Mouse (Mus musculus) hindbrain, embryonic 15.5 days (tissue): Measurements from ENCODE around the gene Mapkapk2. TPM values are rescaled to one million over a fixed set of nuclear protein-coding genes. Genes with fewer than 3 reads are reported as not detected.

Experiments used
- ATAC-seq: fragments of 200-750 bp; cut with Nextera tagmentation; 2 replicates; pipeline ENCODE4 v1.8.0; 2017; ENCODE audit warnings: low read depth, moderate number of reproducible peaks, moderate TSS enrichment; ENCODE audit not compliant: low FRiP score
- H3K27ac ChIP-seq: fragments of 300-500 bp; sonication (generic); replicated peaks from 2 replicates; pipeline ENCODE4 v1.5.1; 2015; ENCODE audit warnings: mild to moderate bottlenecking, inconsistent platforms
- H3K27me3 ChIP-seq: fragments of 300-500 bp; sonication (generic); 2 replicates; pipeline ENCODE4 v1.6.1; 2015; ENCODE audit warnings: control low read depth, inconsistent platforms
- H3K36me3 ChIP-seq: fragments of 300-500 bp; sonication (generic); 2 replicates; pipeline ENCODE4 v1.6.1; 2015; ENCODE audit warnings: control low read depth, inconsistent platforms
- H3K4me1 ChIP-seq: fragments of 300-500 bp; sonication (generic); replicated peaks from 2 replicates; pipeline ENCODE4 v1.6.1; 2015; ENCODE audit warnings: control low read depth, inconsistent platforms
- H3K4me2 ChIP-seq: fragments of 300-500 bp; sonication (generic); 2 replicates; pipeline ENCODE4 v1.6.1; 2015; ENCODE audit warnings: moderate library complexity, mild to moderate bottlenecking, inconsistent platforms
- H3K4me3 ChIP-seq: fragments of 300-500 bp; sonication (generic); 2 replicates; pipeline ENCODE4 v1.5.1; 2015; ENCODE audit warnings: mild to moderate bottlenecking, inconsistent platforms
- H3K9ac ChIP-seq: fragments of 300-500 bp; sonication (generic); 2 replicates; pipeline ENCODE4 v1.6.1; 2015; ENCODE audit warnings: inconsistent platforms
- H3K9me3 ChIP-seq: fragments of 300-500 bp; sonication (generic); 2 replicates; pipeline ENCODE4 v1.6.1; 2016; ENCODE audit warnings: control low read depth, inconsistent platforms
- WGBS: fragments of 180-500 bp; shearing (Covaris S2); methylation state at CpG from one replicate; pipeline ENCODE4 v1.1.7; 2015; 5-methylcytosine and 5-hydroxymethylcytosine counted together
- polyA plus RNA-seq: library from polyadenylated mRNA; unstranded; fragments of >200 nt; fragmentation: Nextera tagmentation; extraction: Ambion mirVana; gene quantifications from 2 replicates; pipeline ENCODE4 v1.2.1, GENCODE M21; 2015

Mapkapk2 gene
- polyA plus RNA-seq, 1 experiment from 2014 or later = 20.0 TPM

DNA sequence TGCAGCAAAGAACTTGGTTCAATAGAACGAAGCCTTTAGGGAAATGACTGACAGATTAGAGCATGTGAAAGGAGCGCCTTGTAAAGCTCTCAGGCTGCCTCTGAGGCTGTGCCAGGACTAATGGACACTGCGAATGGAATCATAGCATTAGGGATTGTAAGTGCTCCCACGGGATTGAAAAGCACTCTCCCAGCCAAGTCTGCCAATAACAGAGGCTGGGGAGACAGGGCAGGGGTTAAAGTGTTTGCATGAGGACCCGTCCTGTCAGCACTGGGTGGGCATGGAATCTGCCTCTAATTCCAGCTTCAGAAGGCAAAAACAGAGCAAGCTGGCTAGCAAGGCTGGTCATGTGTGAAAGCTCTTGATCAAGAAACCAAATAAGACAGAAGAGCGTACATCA, 36.6 kb upstream of the Mapkapk2 start:
- Histone ChIP-seq H3K36me3 (peaks cover 16% of the 10 kb centered on the region), H3K9me3 (no peaks in the 10 kb centered on the region), H3K4me1 (peaks cover 39% of the 10 kb centered on the region), H3K4me2 (no peak overlapping the region), H3K4me3 (no peak overlapping the region), H3K27ac (0 out of 2 replicates have a peak overlapping the region, but pooled peaks have one; percentile 12), H3K27me3 (no peaks in the 10 kb centered on the region), H3K9ac (no peak overlapping the region)
- 26% methylated on average over 6 of the region's 6 CpGs for WGBS
- no peak for ATAC-seq

DNA sequence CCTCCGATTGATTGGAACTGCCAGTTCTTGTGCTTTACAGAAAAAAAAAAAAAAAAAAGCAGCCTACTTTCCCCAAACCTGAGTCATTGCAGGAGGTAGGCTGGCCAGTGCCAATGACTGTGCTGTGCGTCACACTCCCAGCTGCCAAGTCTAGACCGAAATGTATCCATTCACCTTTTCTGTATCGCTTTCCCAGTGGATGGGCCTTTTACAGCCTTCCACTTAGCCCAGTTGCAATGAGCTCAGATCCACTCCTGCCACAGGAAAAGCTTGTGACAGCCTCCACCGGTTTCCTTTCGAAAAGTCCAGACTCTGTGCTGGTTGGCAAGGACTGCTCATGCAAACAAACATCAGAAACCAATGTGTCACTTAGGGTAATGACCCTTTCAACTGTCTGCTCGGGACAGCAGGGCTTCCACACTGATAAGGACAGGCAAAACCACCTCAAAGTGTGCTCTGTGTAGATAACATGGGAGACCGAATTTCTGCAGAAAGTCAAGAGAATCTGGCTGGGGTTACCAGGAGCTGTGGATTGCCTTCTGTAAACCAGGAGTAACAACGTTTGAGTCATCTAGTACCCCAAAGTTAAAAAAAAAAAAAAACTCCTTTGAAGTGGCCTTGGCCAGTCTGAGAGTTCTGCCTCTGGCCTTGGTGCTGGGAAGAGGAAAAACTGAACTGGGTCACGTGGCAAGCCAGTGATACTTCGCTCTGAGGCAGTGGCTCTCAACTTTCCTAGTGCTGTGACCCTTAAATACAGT, 28.5 kb upstream of the Mapkapk2 start:
- no peak overlapping the region for H3K4me2 ChIP-seq
- H3K36me3 ChIP-seq = peaks cover 32% of the 10 kb centered on the region
- H3K9ac ChIP-seq = no peak overlapping the region
- H3K4me1 ChIP-seq = no peaks in the 10 kb centered on the region
- H3K4me3 ChIP-seq = no peak overlapping the region
- ATAC-seq = no peak
- no peaks in the 10 kb centered on the region for H3K9me3 ChIP-seq
- no peaks in the 10 kb centered on the region for H3K27me3 ChIP-seq
- WGBS = 82% methylated on average over 11 of the region's 11 CpGs
- H3K27ac ChIP-seq = no peak overlapping the region

DNA sequence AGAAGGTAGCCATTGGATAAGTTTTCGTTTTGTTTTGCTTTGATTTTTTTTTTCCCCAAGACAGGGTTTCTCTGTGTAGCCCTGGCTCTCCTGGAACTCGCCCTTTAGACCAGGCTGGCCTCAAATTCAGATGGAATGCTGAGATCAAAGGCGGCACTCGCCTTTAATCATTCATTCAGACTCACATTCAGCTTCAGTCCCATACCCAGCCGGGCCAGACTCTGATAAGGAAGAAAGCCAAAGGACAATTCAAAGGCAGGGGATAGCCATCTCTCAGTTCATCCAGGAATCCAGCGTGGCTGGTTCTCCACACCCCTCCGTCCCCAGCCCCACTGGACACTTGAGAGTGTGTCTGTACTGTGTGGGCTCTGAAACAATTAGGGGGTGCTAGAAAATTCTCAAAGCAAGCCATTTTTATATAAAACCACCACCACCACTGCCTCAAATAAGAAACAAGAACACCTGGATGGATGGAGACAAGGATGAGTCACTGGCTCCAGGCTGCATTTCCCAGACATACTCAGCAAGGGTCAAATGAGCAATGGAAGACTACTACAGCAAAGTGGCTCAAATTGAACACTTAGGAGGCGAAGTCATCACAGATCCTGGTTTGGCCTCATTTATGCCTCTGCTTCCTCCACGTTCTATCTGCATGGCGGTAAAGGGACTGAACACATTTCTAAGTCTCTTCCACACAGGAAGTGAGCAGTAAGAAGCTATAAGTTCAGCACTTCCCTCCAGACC, 26.1 kb upstream of the Mapkapk2 start:
- no peaks in the 10 kb centered on the region for H3K9me3 ChIP-seq

DNA sequence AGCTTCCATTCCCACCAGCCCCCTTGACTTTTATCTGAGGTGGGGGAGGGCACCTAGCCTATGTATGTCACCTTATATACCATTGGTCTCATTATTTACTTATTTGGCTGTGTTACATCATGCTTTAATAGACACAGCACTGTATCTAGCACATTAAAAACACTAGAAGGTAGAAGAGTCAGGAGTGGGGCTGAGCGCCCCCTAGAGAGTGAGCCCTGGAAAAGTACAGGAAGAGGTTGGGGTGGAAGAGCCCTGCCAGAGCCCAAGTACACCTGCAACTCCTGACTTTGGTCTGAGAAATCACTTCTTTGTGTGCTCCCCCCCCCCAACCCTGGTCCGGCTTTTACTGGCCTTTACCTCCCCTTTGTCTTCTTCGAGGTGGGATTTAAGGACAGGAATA, 24.4 kb upstream of the Mapkapk2 start:
- WGBS = 42% methylated on average over 3 of the region's 3 CpGs

More for the DNA sequence above, 26.1 kb upstream of the Mapkapk2 start:
- WGBS = 70% methylated on average over 10 of the region's 10 CpGs
- no peak overlapping the region for H3K4me2 ChIP-seq
- no peak overlapping the region for H3K4me3 ChIP-seq
- no peaks in the 10 kb centered on the region for H3K4me1 ChIP-seq
- peaks cover 15% of the 10 kb centered on the region for H3K36me3 ChIP-seq
- no peak for ATAC-seq
- H3K27me3 ChIP-seq = no peaks in the 10 kb centered on the region
- no peak overlapping the region for H3K27ac ChIP-seq
- no peak overlapping the region for H3K9ac ChIP-seq

DNA sequence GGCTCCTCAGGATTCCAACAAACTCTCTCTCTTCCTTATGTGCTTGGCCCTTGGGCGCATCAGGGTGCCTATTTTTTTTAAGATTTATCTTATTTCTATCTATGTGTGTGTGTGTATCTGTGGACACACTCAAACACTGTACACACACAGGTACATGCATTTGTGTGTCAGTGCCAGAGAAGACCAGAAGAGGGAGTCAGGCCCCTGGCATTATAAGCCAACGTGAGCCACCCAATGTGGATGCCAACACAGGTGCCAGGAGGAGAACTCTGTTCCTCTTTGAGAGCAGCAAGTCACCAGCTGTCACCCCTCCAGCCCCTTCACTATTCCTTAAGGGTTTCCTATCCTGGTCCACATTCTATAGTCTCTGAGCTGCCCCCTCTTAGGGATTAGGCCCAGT, 21.4 kb upstream of the Mapkapk2 start:
- Histone ChIP-seq H3K4me3 (no peak overlapping the region), H3K9me3 (no peaks in the 10 kb centered on the region), H3K4me2 (no peak overlapping the region), H3K36me3 (no peaks in the 10 kb centered on the region), H3K4me1 (peaks cover 9% of the 10 kb centered on the region), H3K27ac (no peak overlapping the region), H3K27me3 (no peaks in the 10 kb centered on the region), H3K9ac (no peak overlapping the region)
- ATAC-seq = no peak
- WGBS = 69% methylated on average over 2 of the region's 2 CpGs

More for the DNA sequence above, 24.4 kb upstream of the Mapkapk2 start:
- H3K4me1 ChIP-seq = peaks cover 1% of the 10 kb centered on the region
- H3K9ac ChIP-seq = no peak overlapping the region
- H3K4me3 ChIP-seq = no peak overlapping the region
- H3K27ac ChIP-seq = no peak overlapping the region
- no peak for ATAC-seq
- no peaks in the 10 kb centered on the region for H3K36me3 ChIP-seq
- no peaks in the 10 kb centered on the region for H3K9me3 ChIP-seq
- H3K4me2 ChIP-seq = no peak overlapping the region
- H3K27me3 ChIP-seq = no peaks in the 10 kb centered on the region

DNA sequence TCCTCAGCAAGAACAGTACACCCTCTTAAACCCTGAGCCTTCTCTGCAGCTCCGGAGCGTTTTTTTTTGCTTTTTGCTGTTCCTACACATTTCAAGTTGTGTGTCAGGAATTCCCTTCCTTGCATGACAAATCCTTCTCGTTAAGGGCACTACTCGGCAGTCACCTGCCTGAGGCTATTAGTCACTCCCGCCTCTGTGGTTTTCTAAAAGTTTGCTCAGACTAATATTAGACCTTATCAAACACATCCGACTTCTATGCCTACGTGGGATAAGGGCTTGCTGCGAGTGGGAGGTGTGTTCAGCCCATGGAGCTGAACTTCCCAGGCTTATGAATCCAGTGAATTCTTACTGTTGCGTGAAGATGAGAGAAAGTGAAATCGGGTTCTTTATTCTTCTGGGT, 20.9 kb upstream of the Mapkapk2 start:
- 75% methylated on average over 10 of the region's 10 CpGs for WGBS
- Histone ChIP-seq H3K4me2 (no peak overlapping the region), H3K9me3 (no peaks in the 10 kb centered on the region), H3K27ac (no peak overlapping the region), H3K4me3 (no peak overlapping the region), H3K27me3 (no peaks in the 10 kb centered on the region), H3K4me1 (peaks cover 9% of the 10 kb centered on the region), H3K36me3 (no peaks in the 10 kb centered on the region), H3K9ac (no peak overlapping the region)
- no peak for ATAC-seq

DNA sequence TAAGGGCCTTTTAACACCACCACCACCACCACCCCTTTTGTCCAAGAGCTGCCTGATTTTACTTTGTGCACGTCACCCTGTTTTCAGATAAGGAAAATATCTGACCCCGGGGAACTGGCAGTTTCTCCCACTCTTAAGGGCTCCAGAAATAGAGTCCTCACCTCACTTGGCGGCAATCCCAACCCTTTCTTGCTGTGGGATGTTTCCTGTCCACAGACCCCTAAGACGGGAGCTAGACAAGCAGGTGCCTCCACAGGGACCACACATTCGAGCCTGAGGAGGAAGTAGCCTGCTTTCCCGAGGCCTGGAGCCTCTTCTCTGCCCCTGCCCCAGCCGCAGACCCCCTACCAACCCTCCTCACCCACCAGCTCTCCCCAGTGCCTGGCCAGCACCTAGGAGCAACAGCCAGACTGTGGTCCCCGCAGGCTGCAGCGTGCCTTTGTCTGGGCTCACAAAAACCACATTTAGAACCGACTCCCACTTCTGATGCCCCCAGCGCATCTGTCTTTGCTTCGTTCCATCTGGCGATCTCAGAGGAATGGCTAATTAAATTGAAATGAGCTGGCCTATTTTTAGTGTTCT, 18.9 kb upstream of the Mapkapk2 start:
- WGBS = 34% methylated on average over 13 of the region's 13 CpGs
- H3K27ac ChIP-seq = peak overlapping the region; percentile 80
- peak overlapping the region; percentile 28; the same call in 1 of the 2 replicates for H3K4me2 ChIP-seq

DNA sequence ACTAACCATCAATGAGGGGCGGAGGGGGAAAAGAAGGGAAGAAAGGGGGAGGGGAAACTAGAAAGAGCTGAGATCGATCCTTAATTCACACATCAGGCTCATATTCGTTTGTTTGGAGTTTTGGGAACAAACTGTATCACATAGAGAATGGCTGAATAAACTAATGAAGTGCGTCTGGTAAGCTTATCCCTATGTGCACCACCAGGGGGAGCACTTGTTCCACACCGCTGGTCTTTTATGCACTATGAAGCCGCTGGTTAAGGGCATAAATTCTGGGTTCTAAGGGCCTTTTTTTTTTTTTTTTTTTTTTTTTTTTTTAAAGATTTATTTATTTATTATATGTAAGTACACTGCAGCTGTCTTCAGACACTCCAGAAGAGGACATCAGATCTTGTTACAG, 18.3 kb upstream of the Mapkapk2 start:
- no peak; the same call in 1 of the 2 replicates for ATAC-seq
- peaks cover 9% of the 10 kb centered on the region for H3K4me1 ChIP-seq
- no peak overlapping the region for H3K4me2 ChIP-seq
- no peak overlapping the region for H3K9ac ChIP-seq
- 18% methylated on average over 6 of the region's 6 CpGs for WGBS
- H3K9me3 ChIP-seq = no peaks in the 10 kb centered on the region
- H3K27me3 ChIP-seq = no peaks in the 10 kb centered on the region
- H3K36me3 ChIP-seq = no peaks in the 10 kb centered on the region
- H3K4me3 ChIP-seq = no peak overlapping the region
- H3K27ac ChIP-seq = no peak overlapping the region

More for the DNA sequence above, 18.9 kb upstream of the Mapkapk2 start:
- Histone ChIP-seq H3K9ac (peak overlapping the region; percentile 19; the same call in 1 of the 2 replicates), H3K4me1 (peaks cover 9% of the 10 kb centered on the region), H3K4me3 (no peak overlapping the region), H3K27me3 (no peaks in the 10 kb centered on the region), H3K36me3 (no peaks in the 10 kb centered on the region), H3K9me3 (no peaks in the 10 kb centered on the region)
- peak; percentile 40; the same call in 1 of the 2 replicates for ATAC-seq

DNA sequence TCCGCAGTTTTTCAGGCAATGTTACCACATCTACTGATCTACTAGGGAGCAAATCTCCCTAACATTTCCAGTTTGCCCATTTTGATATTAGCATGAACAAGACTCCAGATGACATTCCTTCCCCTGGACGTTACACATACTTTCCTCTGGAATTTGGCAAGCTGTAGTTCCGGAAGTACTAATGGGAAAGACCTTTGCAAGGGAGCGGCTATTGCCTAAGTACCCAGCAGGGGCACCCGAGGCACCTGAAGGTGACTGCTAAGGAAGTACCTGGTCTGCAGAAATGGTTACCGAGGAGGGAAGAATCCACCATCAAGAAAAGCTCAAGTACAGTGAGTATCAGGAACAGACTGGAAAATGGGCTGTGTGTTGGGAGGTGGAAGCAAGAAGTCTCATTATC, 14.9 kb upstream of the Mapkapk2 start:
- no peak overlapping the region for H3K4me2 ChIP-seq
- H3K9ac ChIP-seq = no peak overlapping the region
- H3K36me3 ChIP-seq = no peaks in the 10 kb centered on the region
- no peak for ATAC-seq
- WGBS = 47% methylated on average over 6 of the region's 6 CpGs
- H3K4me3 ChIP-seq = no peak overlapping the region
- no peaks in the 10 kb centered on the region for H3K9me3 ChIP-seq
- H3K4me1 ChIP-seq = peaks cover 9% of the 10 kb centered on the region
- no peaks in the 10 kb centered on the region for H3K27me3 ChIP-seq
- H3K27ac ChIP-seq = no peak overlapping the region

DNA sequence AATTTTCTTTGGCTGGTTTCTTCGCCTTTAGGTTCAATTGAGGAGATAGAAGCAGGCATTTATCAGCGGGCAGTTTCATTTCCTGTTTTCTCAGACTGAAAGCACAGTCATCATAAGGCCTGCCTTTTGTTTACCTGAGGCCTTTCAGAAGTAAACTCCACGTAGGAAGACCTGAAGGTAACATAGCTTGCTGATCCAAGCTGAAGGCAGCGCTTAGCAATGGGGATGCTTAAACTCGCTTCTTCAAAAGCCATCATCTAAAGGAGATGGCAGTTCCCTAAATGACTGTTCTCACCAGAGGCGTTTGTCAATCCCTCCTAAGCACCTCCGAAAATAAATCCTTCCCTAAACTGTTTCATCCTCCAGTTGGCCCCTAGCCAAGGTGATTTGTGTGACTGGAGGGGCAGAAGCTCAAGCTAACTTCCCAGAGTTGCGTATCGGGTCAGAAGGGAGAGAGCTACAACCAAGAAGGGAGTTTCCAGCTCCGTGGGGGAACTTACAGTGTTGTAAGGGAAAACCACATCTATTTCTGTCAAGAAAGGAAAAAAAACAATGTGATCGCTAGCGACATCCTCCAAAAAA, 13.0 kb upstream of the Mapkapk2 start:
- H3K9me3 ChIP-seq = no peaks in the 10 kb centered on the region
- no peak overlapping the region for H3K9ac ChIP-seq
- H3K27me3 ChIP-seq = no peaks in the 10 kb centered on the region
- no peaks in the 10 kb centered on the region for H3K36me3 ChIP-seq
- H3K27ac ChIP-seq = no peak overlapping the region
- no peaks in the 10 kb centered on the region for H3K4me1 ChIP-seq
- WGBS = 81% methylated on average over 12 of the region's 12 CpGs
- H3K4me3 ChIP-seq = no peak overlapping the region
- H3K4me2 ChIP-seq = no peak overlapping the region
- ATAC-seq = no peak

DNA sequence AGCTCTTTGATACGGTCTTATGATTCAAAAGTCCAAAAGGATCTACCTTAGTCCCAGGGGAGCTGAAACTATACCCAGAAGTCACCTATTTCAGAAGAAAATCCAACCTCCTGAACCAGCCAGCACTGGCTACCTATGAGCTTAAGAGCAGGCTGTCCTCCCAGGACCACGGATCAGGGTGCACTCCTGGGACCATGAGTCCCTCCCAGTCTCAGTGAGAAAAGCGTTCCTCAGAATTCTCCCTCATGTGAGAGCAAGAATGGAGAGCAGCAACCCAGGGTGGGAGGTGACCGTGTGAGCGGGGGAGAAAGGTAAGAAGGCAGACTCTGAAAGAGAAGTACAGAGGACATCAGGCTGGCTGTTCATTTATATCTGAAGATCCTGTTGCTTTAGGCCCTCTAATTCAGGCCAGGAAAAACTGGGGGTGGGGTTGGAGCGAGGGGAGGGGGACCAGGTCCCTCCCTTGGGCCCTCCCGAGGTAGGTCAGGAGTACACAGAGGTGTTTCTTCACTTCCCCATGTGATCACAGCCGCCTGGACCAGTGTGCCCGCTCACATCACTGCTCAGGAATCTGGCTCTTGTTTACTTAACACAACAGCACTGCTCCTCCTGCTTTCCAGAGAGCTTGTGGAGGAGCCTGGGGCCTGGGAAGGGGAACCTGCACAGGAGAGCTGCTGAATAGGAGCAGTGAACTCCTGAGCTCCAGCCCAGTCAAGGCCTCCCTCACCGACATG, 10.1 kb upstream of the Mapkapk2 start:
- no peak overlapping the region for H3K4me2 ChIP-seq
- no peak overlapping the region for H3K27ac ChIP-seq
- 70% methylated on average over 10 of the region's 10 CpGs for WGBS
- H3K36me3 ChIP-seq = no peaks in the 10 kb centered on the region
- no peaks in the 10 kb centered on the region for H3K4me1 ChIP-seq
- ATAC-seq = no peak
- no peaks in the 10 kb centered on the region for H3K9me3 ChIP-seq
- no peak overlapping the region for H3K9ac ChIP-seq
- H3K27me3 ChIP-seq = no peaks in the 10 kb centered on the region
- no peak overlapping the region for H3K4me3 ChIP-seq
